Mouse (Mus musculus) layer of hippocampus, postnatal 10 days (tissue): ENCODE data around the gene Traf6. TPM values are rescaled to one million over a fixed set of nuclear protein-coding genes. Genes with fewer than 3 reads are reported as not detected.
"Not testable (repeated sequence)": the region's sequence is repeated elsewhere in the genome, so short reads cannot be mapped to it uniquely, and the experiment has no call there.

Experiments used
- DNase-seq, 2 experiments: peaks; one replicate each; pipeline ENCODE4 v3.0.0; 2021; ENCODE audit warnings: low spot score in 2 of 2
- total RNA-seq, 2 experiments: library from RNA; stranded (reverse); gene quantifications; 2 replicates each; pipeline ENCODE4 v1.2.3; 2021

Traf6 gene
- total RNA-seq, 2 experiments from 2014 or later, result 13.2 to 13.6 TPM

- DNase-seq, result peak in 1 of 2 experiments; percentile 39
Measured at GRCm38 (mm10) chr2:101693577-101694215, 15.5 kb downstream of the Traf6 start.

- DNase-seq, result no peak
Measured at GRCm38 (mm10) chr2:101695584-101695983, 17.4 kb downstream of the Traf6 start.

- no peak for DNase-seq
Measured at GRCm38 (mm10) chr2:101699284-101699683, 21.1 kb downstream of the Traf6 start.

GRCm38 (mm10) chr2:101705941-101706485 is 27.8 kb downstream of the Traf6 start:
- DNase-seq, result peak; percentile 35 to 38

- DNase-seq, result no peak
Measured at GRCm38 (mm10) chr2:101711608-101712007, 33.4 kb downstream of the Traf6 start.

- DNase-seq, result peak in 1 of 2 experiments; percentile 41
Measured at GRCm38 (mm10) chr2:101715650-101716323, 37.6 kb downstream of the Traf6 start.

- DNase-seq, result no peak
Measured at GRCm38 (mm10) chr2:101717162-101717561, 38.9 kb downstream of the Traf6 start.

- DNase-seq, result no peak
Measured at GRCm38 (mm10) chr2:101721835-101722234, 43.6 kb downstream of the Traf6 start.

- peak; percentile 25 to 31 for DNase-seq
Measured at GRCm38 (mm10) chr2:101722370-101723332, 44.4 kb downstream of the Traf6 start.

- no peak for DNase-seq
Measured at GRCm38 (mm10) chr2:101723333-101723881, 45.2 kb downstream of the Traf6 start.

- DNase-seq, result peak in 1 of 2 experiments; percentile 14
Measured at GRCm38 (mm10) chr2:101727787-101728186, 49.6 kb downstream of the Traf6 start.

GRCm38 (mm10) chr2:101729472-101729871 is 51.2 kb downstream of the Traf6 start:
- no peak for DNase-seq

- peak; percentile 25 to 27 for DNase-seq
Measured at GRCm38 (mm10) chr2:101730972-101731371, 52.7 kb downstream of the Traf6 start.

GRCm38 (mm10) chr2:101732777-101733210 is 54.6 kb downstream of the Traf6 start:
- DNase-seq, result no peak

GRCm38 (mm10) chr2:101733564-101733963 is 55.3 kb downstream of the Traf6 start:
- DNase-seq, result no peak

- no peak for DNase-seq
Measured at GRCm38 (mm10) chr2:101739914-101740313, 61.7 kb downstream of the Traf6 start.

GRCm38 (mm10) chr2:101741653-101742052 is 63.4 kb downstream of the Traf6 start:
- no peak for DNase-seq

- DNase-seq, result no peak
Measured at GRCm38 (mm10) chr2:101742072-101742860, 64.0 kb downstream of the Traf6 start.

- not testable (repeated sequence) for DNase-seq
Measured at GRCm38 (mm10) chr2:101745656-101746055, 67.4 kb downstream of the Traf6 start.

GRCm38 (mm10) chr2:101746537-101746936 is 68.3 kb downstream of the Traf6 start:
- DNase-seq, result no peak
